Mouse (Mus musculus) left cerebral cortex, postnatal 14 days (tissue): Measurements from ENCODE around the gene Slc35f6. TPM values are rescaled to one million over a fixed set of nuclear protein-coding genes. Genes with fewer than 3 reads are reported as not detected.

Experiments used
- DNase-seq, 2 experiments: peaks; one replicate each; pipeline ENCODE4 v3.0.0; 2021 to 2022; ENCODE audit warnings: low spot score in 2 of 2, mixed read lengths in 1 of 2
- intact Hi-C: fragments of 180-260 bp; cut with DNase I; formaldehyde crosslinking; loops from one replicate; pipeline ENCODE4 v1.15.1; 2025
- long read RNA-seq, 2 experiments: library from polyadenylated mRNA; stranded (forward); transcript quantifications; one replicate each; pipeline ENCODE4 v2.0.0; 2021
- total RNA-seq, 2 experiments: library from RNA; stranded (reverse); gene quantifications; 2 replicates each; pipeline ENCODE4 v1.2.3; 2021

The Slc35f6 gene
- total RNA-seq, result 10 to 100 TPM; 32.2 to 37.4 TPM
- long read RNA-seq, experiment 1, transcript Slc35f6-201 (6 exons, 3,088 nt), result major isoform, 46 of 52 reads
- long read RNA-seq, experiment 1, partial matches to known transcripts, result 5 of 52 reads
- long read RNA-seq, experiment 1, other reads (novel, unspliced or antisense), result 1 of 52 reads
- long read RNA-seq, experiment 2, transcript Slc35f6-201 (6 exons, 3,088 nt), result major isoform, 35 of 40 reads
- long read RNA-seq, experiment 2, partial matches to known transcripts, result 1 of 40 reads
- long read RNA-seq, experiment 2, other reads (novel, unspliced or antisense), result 4 of 40 reads

DNA sequence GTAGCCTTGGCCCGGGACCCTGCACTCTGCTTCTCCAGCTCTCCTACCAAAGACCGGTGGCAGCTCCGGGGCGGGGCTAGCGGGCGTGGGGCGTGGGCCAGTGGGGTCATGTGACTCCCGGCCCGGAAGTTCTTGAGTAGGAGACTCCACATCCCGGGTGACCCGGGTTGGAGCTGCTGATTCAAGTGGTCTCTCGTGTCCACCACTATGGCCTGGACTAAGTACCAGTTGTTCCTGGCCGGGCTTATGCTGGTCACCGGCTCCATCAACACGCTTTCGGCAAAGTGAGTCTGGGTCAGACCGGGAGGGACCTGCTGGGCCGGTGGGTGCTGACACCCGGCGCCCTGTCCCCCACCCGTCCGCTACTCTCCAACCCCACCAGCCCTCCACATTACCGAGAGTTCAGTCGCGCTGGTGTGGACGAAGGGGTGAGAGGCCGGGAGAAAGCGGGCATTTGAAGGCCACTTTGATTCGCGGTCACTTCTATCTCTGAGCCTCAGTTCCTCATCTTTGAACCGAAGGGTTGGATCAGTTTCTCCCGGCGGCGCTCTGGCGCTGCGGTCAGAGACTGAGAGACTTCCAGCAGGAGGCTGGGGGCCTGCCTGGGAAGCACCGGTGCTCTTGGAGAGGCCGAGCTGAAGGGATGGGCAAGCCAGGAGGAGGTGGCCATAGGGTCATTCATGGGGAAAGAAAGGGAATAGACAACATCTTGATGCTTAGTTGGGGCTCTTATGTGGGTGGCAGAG is at the start of gene Slc35f6:
Gene Slc35f6 (plus strand): TSS at position 119 of the 746 bp plus-strand sequence.
- DNase-seq, result peak; percentile 93 to 94
- intact Hi-C loops, result no loop called here

- intact Hi-C loops, result no loop called here
- no peak for DNase-seq
Measured at GRCm38 (mm10) chr5:30601397-30601796, 46.3 kb upstream of the Slc35f6 start.

GRCm38 (mm10) chr5:30603255-30603654 is 44.5 kb upstream of the Slc35f6 start:
- intact Hi-C loops, result no loop called here
- no peak for DNase-seq

DNA sequence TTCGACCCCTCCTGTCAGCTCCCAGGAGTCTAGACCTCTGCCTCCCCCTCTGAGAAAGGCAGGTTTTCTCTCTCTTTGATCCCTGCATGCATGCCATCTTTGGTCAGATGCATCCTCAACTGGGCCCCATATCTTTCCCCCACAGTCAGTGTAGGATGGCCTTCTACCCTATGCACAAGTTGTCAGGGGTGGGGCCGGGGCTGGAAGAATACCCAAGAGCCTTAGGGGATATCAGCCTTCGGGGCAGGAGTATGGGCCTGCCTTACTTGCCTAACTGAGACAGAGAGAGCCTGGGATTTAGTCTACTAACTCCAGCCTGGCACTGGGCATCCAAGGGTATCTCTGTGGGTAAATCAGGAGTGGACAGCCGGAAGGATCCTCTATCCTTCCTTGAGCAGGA is 43.8 kb upstream of the Slc35f6 start:
- intact Hi-C loops, result no loop called here
- DNase-seq, result no peak

GRCm38 (mm10) chr5:30604769-30605188 is 43.0 kb upstream of the Slc35f6 start:
- no peak for DNase-seq
- intact Hi-C loops, result no loop called here

DNA sequence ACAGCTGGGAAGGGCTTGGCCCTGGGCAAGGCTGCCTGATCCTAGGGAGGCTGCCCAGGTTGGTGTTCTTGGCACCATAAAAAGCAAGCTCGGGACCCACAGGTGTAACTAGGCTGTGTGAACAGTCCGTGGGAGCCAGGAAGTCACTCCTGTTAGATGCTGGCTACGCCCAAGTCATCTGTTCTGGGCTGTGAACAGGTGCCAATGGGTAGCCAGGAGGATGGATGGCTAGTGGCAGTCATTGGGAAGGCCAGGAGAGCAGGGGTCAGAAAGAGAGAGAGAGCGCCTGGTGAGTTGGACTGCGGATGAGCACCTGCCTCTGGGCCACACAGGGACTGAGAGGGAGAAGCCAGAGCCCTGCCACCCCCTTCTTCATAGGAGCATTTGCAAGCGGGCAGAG is 42.1 kb upstream of the Slc35f6 start:
- intact Hi-C loops, result no loop called here

GRCm38 (mm10) chr5:30606424-30607073 is 41.2 kb upstream of the Slc35f6 start:
- intact Hi-C loops, result no loop called here
- peak; percentile 78 to 92 for DNase-seq

More for the DNA sequence above, 42.1 kb upstream of the Slc35f6 start:
- DNase-seq, result no peak

GRCm38 (mm10) chr5:30609094-30609493 is 38.6 kb upstream of the Slc35f6 start:
- DNase-seq, result no peak
- intact Hi-C loops, result no loop called here

GRCm38 (mm10) chr5:30609918-30610645 is 37.7 kb upstream of the Slc35f6 start:
- intact Hi-C loops, result no loop called here
- DNase-seq, result no peak

DNA sequence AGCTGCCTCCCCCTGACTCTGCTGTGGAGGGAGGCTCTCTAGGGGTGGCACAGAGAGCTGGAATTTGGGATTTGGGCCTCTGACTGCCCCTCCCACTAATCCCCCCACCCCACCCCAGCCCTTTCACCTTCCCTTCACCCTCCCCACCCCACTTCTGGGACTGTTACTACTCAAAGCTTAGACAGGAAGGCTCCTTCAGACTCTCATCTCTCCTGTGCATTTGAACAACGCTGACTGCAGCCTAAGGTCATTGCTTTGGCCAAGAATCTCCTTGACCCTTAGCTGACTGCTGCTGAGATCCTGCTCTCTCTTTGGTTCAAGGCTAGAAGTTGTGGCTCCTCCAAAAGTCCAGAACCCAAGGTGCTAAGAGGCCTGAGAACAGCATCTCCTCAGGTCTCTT is 36.6 kb upstream of the Slc35f6 start:
- intact Hi-C loops, result no loop called here
- DNase-seq, result no peak

GRCm38 (mm10) chr5:30611689-30612088 is 36.0 kb upstream of the Slc35f6 start:
- no peak for DNase-seq
- intact Hi-C loops, result no loop called here

DNA sequence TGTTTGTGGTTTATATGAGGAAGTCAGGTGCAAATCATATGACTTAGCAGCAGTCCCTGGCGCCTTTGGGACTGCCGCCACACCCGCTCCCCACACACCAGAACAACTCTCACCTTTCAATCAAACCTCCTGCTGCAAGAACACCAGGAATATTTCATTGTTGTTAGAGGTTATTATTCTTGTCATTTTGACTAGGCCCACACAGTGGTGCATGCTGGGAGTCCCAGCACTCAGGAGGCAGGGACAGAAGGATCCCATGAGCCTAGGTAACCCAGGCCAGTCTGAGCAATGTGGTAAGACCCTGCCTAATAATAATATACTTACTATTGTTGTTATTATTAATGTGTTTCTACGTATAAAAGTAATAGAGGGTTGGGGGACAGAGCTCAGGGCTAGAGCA is 35.2 kb upstream of the Slc35f6 start:
- no peak for DNase-seq
- intact Hi-C loops, result no loop called here

DNA sequence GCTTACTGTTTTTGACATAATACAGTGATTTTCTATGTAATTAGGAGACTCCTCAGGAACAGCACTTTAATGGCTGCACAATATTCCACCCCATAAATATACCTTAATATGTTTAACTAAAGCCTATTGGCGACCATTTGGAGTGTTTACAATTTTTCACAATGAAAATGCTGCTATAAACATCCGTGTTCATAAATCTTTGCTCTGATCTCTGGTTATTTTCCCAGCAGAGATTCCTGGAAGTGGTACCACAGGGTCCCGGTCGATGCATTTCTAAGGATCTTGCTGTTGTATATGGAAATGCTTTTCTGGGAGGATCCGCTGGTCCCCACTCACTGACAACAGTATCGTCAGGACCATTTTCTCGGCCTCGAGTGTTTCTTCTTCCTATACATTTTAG is 34.5 kb upstream of the Slc35f6 start:
- intact Hi-C loops, result no loop called here
- DNase-seq, result no peak

DNA sequence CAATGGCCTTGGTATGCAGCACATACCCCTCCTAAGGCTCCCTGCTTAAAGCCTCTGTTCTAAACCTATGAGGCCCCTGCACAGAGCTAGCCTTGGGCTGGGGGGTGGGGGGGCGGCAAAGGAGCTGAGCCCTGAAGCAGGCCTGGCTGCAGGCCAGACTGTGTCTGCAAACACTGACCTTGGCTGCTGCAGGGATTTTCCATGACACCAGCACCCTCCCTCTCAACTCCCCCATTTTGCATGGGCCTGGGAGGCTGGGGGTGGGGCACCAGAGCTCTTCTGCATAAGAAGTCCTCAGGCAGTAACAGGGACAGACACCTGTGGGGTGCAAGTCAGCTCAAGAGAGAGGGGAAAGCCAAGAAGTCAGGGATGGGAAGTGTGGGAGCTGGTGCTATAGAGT is 33.5 kb upstream of the Slc35f6 start:
- no peak for DNase-seq
- intact Hi-C loops, result no loop called here

DNA sequence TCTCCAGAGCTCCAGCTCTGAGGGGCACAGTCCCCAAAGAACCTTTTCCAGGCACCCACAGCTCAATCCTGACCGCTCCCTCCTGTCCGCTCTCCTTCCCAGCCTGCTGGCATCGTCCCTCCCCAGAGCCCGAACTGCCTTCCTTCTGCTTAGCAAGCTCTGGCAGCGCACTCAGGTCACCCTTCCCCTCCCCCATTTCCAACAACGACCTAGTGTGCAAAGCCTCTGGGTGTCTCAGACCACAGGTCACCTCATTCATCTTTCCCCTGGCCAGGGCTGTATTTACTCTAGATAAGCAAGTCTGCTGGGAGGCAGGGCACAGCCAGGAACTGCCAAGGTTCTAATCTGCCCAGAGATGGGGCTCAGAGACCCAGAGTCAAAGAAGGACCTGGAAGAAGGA is 32.3 kb upstream of the Slc35f6 start:
- DNase-seq, result no peak
- intact Hi-C loops, result no loop called here

DNA sequence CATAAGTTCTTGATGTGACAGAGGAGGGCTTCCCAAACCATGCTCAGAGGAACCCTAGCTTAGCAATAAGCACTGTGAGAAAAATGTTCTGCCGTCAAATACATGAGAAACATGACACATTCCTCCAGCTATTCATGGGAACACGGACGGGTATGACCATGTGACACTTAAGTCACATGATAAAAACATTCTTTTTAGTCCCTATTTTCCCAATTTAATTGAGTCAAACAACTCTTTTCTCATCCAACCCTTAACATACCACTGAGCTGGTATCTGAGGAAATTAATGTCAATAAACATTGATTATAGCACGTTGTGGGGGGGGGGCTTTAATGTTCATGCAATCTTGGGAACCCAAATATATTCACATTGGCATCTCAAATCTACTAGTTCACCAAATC is 31.9 kb upstream of the Slc35f6 start:
- DNase-seq, result no peak
- intact Hi-C loops, result no loop called here

- no peak for DNase-seq
- intact Hi-C loops, result no loop called here
Measured at GRCm38 (mm10) chr5:30616644-30617043, 31.1 kb upstream of the Slc35f6 start.

- no peak for DNase-seq
- intact Hi-C loops, result no loop called here
Measured at GRCm38 (mm10) chr5:30617357-30617756, 30.4 kb upstream of the Slc35f6 start.

DNA sequence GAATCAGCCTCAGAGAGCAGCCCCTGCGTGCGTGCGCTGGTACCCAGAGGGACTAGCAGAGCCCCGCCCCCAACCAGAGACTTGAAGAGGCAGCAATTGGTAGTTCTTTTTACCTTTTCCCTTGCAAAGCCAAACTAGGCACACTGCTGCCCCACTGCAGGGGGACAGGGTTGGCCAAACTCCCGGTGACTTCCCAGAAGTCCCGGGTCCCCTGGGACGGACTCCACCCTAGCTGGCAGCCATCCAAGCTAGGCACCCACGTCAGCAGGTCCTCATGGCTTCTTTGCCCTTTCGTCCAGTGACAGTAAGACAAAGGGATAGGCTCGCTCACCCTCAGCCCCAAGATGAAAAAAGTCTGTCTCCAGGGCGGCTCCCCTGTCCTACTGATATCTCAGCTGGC is 29.9 kb upstream of the Slc35f6 start:
- intact Hi-C loops, result no loop called here
- DNase-seq, result no peak
